Mouse (Mus musculus) olfactory bulb, adult 2 months (tissue): ENCODE results near the gene A730015C16Rik.

Experiments used
- CTCF ChIP-seq: fragments of 200-500 bp; IDR thresholded peaks from 2 replicates; pipeline ENCODE4 v1.5.1; 2012; ENCODE audit warnings: low read depth, mild to moderate bottlenecking, low read length, moderate library complexity; ENCODE audit not compliant: insufficient read depth
- POLR2A ChIP-seq: fragments of 200-500 bp; IDR thresholded peaks from 2 replicates; pipeline ENCODE4 v1.6.1; 2012; ENCODE audit warnings: mild to moderate bottlenecking, low read depth, low read length, moderate library complexity; ENCODE audit not compliant: insufficient read depth

DNA sequence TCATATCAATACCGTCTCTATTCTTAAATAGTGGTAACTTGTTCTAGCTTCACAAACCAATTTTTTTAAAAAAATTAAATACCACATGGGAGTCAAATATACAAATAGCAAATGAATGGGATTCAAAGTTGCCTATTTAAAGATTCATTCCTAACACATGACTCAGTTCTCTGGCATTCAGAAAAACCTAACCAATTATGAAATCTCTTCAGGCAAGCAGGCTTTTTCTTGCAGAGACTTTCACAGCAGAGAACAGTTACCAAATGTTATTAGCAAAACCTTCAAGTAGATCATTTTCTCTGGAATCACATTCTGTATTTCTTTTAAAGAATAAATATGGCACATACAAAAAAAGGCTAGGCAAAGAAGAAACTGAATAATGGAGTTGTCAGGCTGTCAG lies 17.7 kb downstream of the A730015C16Rik start:
- TF ChIP-seq CTCF (no peak), POLR2A (no peak)
